Mouse (Mus musculus) cortical plate, adult 2 months (tissue): ENCODE data around the gene Diaph3.

ENCODE experiments used
- CTCF ChIP-seq: fragments of 200-500 bp; IDR thresholded peaks from 2 replicates; pipeline ENCODE4 v1.5.1; 2011; ENCODE audit warnings: mild to moderate bottlenecking, control low read depth, low read length; ENCODE audit not compliant: insufficient read depth; ENCODE audit errors: extremely low read depth
- POLR2A ChIP-seq: fragments of 200-500 bp; IDR thresholded peaks from 2 replicates; pipeline ENCODE4 v1.6.1; 2011; ENCODE audit warnings: mild to moderate bottlenecking, low read length, control low read depth; ENCODE audit not compliant: insufficient read depth; ENCODE audit errors: extremely low read depth

- no peak for TF ChIP-seq CTCF
- TF ChIP-seq POLR2A, result no peak
Observed at GRCm38 (mm10) chr14:86816246-86816645, 324.8 kb downstream of the Diaph3 start.
